Mouse (Mus musculus) fibroblast of lung, adult 2 months (primary cell): ENCODE measurements around the gene Dnmt3l.
"Not testable (repeated sequence)": the region's sequence is repeated elsewhere in the genome, so short reads cannot be mapped to it uniquely, and the experiment has no call there.

Source experiments
- DNase-seq: peaks from one replicate; pipeline ENCODE4 v3.0.0-alpha.2; 2011; ENCODE audit warnings: low read depth

Gene Dnmt3l

DNA sequence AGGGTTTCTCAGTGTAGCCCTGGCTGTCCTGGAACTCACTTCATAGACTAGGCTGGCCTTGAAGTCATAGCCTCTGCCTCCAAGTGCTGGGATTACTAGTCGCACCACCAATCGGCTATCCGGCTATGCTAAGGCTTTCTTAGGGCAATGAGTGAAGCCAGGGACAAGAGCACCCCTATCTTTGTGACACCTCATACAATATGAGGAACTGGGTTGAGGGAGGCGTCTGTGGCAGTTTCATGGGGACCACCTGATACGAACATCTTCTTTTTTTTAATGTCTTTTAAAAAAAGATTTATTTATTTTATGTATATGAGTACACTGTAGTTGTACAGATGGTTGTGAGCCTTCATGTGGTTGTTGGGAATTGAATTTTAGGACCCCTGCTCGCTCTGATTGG, 44.0 kb downstream of the Dnmt3l start:
- DNase-seq, result no peak

DNA sequence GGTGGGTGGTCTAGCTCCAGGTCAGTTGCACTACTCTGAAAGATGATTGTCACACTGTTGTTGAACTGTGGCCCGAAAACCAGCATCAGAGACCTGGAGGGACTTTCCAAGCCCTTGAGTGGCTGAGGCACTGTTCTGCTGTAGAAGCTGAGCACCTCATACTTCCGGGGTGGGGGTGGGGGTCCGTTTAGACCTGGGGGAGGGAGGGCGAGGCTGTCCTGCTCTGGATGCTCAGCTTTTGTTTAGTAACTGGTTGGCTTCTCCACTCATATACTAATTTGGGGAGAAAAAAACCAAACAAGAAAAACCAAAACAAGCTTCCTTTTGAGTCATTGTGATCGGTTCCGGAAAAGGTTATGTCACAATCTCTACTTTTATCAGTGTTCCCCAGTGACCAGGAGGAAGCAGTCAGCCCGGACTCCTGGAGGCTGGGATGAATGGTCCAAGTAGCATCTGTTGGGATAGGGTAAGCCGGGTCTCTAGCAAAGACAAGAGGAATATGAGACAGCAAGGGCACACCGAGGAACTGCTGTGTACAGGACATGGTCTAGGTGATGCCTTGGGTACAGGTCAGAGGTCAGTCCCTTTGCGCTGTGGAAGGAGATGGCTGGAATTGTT, 44.8 kb downstream of the Dnmt3l start:
- no peak for DNase-seq

DNA sequence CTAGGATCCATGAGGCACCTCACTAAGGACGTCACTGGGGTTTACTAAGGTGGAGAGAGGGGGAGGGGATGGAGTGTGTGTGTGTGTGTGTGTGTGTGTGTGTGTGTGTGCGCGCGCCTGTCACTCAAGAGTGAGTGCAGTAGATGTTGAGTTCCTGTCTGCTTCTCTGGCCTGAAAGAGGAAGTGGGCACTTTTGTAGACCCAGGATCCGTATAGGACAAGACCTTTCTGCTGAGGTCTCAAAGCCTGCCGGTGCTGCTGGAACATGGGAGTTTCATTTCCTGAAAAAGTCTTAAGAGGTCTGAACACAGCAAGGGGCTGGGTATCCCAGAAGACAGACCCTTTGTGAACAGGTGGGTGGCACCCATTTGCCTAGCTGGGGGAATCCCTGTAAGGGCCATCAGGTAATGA, 45.4 kb downstream of the Dnmt3l start:
- DNase-seq, result no peak

DNA sequence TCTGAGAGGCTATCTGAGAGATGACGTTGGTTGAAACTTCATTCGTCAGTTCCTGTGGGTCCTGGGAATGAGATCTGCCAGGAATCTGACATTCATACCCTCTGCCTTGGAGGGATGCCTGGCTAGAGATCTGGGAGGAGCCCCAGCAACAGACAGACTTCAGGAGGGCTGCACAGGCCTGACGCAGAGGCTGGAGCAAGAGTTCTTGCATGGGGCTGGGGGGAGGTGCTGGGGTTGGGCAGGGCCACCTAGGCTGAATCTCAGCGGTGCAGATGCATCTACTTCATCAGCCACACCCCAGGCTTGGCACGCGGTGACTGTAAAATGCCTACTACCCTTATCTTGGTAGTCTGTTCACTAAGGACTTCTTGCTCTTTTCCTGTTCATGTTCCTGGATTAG, 48.5 kb downstream of the Dnmt3l start:
- DNase-seq, result no peak

DNA sequence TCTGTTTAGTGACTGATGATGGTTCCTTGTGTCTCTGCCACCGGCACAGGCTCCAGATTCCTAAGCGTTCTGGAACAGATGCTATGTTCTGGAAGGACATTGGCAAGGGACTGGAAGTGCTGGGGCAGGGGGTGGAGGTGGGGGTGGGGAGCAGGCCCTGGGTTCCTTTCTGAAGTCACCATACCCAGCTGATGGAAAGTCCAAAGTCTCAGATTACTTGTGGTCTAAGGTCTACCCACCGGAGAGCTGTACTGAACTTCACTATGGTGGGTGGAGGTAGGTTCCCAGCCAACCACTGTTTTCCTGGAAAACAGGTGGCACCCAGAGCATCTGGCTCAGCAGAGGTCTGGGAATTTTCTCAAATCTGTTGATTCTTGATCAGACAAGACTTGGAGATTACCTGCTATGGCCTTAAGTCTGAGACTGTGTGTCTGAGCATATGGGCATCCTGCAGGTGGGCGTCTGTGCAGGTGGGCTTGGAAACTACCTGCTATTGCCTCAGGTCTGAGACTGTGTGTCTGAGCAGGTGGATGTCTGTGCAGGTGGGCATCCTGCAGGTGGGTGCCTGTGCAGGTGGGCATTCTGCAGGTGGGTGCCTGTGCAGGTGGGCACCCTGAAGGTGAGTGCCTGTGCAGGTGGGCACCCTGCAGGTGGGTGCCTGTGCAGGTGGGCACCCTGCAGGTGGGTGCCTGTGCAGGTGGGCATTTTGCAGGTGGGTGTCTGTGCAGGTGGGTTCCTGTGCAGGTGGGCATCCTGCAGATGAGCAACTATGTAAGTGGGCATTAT, 49.2 kb downstream of the Dnmt3l start:
- no peak for DNase-seq

DNA sequence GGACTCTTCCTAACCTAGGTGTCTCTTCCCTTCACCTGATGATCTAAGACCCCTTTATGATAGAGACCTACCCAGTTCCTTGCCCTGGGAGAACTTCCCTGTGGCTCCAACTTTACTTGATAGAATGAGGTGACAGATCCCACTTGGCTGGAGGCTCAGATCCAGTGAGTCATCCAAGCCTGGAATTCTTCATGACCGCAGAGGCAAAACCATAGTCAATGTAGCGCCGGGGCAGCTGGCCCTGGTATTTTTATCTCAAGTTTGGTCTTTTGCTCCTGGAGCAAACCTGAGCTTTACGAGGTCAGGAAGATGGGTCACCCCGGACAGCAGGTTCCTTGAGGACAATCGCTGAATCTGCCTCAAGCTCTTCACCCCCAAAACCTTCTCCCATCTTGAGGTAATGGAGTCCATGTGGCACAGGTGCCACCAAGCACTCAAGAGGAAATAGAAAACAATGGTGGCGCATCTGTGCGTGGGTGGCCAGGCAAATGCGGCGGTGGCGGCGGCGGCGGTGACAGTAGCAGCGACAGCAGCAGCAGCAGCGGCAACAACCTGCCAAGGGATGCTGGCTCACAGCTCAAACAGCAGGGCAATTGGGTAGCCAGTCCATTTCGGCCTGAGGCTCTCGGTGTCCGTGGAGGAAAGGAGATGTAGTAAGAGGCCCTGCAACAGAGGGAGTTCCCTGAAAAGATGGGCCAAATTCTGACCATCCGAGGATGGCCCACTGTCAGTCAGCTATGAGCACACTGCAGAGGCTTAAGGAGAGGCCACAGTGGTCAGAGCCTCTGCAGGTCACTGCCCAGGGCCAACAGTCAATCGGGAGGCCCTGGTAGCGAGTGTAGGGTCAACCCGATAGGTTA, 50.3 kb downstream of the Dnmt3l start:
- DNase-seq, result no peak

DNA sequence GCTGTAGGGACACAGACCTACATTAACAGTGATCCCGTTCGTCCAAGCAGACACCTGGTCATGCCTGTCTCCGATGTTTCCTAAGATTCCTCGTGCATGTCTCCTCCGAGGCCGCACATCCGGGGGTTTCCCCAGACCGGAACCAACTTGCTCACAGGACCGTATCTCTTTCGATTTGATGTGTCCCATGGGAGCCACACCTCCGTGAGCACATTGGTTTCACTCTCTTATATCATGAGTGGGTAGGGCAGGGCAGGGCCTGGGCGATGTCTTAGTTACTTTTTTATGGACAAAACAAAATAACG, 50.9 kb downstream of the Dnmt3l start:
- no peak for DNase-seq

DNA sequence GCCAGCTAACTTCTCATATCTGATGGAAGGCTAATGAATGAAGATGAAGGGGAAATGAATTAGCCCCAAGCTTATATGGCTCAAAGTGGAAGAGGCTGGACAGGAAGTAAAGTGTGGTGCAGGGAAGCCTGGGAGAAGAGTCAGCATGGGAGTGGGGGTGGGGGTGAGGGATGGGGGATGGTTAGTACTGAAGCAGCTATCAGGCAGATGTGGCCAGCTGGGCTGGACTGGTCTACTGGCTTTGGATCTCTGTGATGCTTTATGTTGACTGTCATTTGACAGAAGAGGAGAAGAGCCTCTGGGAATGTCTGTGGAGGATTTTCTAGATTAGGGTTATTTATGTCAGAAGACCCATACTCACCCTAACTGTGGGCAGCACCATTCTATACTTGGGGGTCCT, 53.5 kb downstream of the Dnmt3l start:
- no peak for DNase-seq

DNA sequence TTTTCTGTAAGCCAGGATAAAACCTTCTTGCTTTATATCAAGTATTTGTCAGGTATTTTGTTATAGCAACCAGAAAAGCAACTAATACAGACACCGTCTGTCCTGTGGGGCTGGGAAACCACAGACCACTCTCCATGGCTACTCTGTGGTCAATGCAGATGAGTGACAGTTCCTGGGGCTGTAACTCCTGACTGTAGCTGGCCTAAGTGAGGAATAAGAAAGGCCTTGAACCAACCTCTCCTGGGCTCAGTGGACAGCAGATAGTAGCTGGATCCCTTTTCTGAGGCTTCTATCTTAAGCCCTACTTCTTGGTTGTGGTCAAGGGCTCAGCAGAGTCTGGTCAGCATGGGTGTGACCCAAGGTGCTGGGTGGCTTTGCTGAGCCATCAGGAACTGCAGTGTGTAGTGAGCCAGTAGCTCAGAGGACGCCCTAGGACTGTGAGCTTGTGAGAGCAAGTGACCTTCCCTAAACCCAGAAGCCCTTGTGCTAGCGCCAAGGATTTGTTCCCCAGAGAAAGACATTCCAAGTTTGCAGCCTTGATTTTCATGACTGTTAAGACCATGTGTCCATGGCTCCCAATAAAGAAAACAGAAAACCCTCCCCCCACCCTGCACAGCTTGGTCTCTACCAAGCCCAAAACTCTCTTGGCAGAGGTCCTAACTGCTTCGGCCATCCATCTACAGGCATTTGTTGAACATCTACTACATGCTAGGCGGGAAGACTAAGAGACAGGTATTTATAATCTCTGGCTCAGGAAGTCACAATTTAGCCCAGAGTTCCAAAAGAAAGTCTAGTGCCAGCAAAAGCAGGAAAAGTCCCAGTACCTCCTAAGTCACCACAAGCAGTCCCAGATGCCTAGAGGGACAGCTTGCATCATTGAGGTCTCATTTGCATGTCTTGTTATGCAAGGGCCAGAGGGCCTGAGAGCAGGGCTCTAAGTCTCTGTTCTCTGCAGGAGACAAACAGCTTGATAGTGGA, 54.5 kb downstream of the Dnmt3l start:
- DNase-seq, result no peak

DNA sequence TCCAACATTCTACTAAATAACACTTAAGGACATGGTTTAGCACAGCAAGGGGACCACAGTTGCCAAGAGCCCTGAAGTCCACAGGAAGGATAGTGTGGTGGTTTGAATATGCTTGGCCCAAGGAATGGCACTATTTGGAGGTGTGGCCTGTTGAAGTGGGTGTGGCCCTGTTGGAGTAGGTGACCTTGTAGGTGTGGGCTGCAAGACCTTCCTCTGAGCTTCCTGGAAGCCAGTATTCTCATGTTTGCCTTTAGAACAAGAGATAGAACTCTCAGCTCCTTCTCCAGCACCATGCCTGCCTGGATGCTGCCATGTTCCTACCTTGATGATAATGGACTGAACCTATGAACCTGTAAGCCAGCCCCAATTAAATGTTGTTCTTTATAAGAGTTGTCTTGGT, 58.1 kb downstream of the Dnmt3l start:
- DNase-seq, result not testable (repeated sequence)

DNA sequence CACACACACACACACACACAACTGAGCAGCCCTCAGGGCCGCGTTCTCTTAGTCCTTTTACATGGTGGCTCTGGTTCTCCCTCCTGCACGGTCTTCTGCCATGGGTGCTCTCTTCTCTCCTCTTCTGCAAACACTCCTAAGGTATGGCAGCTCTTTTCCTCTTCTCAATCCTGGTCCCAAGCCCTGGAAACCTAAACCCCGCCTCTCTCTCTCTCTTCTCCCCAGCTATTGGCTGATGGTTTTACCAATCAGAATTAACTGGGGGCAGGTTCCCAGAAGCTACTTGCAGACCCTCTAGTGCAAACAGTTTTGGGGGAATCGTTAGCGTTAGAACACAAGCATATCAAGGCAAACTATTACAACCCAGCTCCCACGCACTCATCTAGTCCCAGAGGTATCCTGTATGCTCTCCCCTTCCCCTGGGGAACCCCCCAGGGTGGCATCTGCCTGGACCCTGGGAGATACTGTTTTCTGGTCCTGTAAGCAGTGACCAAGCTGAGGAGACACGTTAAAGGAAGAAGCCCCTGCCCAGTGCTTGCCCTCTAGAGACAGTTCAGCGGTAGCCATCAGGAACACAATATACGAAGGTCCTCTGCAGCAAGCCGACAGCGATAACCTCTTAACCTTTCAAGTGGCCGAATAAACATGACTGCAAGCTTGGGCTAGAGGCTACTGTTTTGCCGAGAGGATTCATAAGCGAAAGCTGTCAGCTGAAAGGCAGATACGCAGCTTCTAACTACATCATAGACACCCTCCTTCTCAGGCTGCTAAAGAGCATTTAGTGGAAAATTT, 59.4 kb downstream of the Dnmt3l start:
- DNase-seq, result no peak

DNA sequence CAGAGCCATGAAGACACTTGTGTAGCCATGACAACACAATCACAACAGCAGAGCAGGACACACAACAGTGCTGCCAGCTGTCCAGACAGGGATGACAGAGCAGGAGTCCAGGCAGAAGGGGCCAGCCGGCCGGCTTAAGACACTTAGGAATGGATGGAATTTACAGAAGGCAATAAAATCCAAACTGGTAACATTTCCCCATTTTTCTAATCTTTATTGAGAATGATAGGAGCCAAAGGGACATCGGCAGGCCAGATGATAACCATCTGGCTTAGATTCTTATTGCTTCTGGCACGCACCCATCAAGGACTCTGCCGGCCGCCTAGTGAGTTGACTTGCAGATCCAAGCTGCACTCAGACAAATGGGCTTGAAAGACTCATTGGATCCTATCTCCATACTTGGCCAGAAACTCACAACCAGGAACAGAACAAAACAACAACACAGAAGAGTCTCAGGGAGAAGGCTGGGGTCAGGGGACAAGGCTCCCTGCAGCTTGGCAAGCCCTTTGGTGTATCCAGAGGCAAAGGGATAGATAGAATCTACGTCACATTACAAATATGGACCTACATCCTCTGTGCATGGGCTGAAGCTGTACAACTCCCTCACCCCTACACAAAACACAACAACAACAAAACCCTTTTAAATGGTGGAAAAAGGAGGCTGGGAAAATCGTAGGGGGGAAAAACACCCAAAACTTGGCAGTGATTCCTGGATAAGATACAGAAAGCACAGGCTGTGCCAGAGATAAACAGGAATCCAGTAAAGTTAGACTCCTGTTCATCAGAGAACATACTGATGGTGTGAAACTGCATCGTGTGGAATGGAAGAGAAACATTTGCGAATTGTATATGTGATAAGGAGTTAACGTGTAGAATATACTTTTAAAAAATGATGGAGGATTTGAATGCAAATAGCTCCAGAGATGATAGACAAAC, 63.1 kb downstream of the Dnmt3l start:
- DNase-seq, result no peak

DNA sequence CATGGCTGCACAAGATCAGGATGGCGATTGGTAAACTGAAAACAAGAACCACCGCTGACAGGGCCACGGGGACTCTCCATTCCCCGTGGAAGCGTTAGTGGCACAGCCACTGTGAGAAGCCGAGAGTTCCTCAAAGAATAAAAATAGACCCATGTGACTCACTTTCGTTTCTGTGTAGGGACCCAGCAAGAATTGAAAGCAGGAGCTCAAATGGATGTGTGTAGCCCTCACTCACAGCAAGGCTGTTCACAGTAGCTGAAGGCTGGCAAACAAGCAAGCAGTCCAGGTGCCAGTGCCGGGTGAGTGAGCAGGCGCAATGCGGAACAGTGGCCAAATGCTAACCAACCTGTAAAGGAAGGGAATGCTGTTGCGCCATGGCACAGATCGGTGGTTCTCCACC, 63.8 kb downstream of the Dnmt3l start:
- DNase-seq, result no peak
